Mouse (Mus musculus) heart, embryonic 10.5 days (tissue): ENCODE measurements around the gene Olfr1270. TPM values are rescaled to one million over a fixed set of nuclear protein-coding genes. Genes with fewer than 3 reads are reported as not detected.
"Not testable (repeated sequence)": the region's sequence is repeated elsewhere in the genome, so short reads cannot be mapped to it uniquely, and the experiment has no call there.

Source experiments
- DNase-seq: peaks from one replicate; pipeline ENCODE4 v3.0.0-alpha.2; 2017; ENCODE audit warnings: low spot score
- H3K27ac ChIP-seq: fragments of 300-500 bp; sonication (generic); 2 replicates; pipeline ENCODE4 v1.5.1; 2016; ENCODE audit warnings: mild to moderate bottlenecking
- H3K27me3 ChIP-seq: fragments of 300-500 bp; sonication (generic); 2 replicates; pipeline ENCODE4 v1.6.1; 2016; ENCODE audit warnings: mild to moderate bottlenecking; ENCODE audit not compliant: poor library complexity, insufficient read depth, severe bottlenecking
- H3K36me3 ChIP-seq: fragments of 300-500 bp; sonication (generic); 2 replicates; pipeline ENCODE4 v1.6.1; 2016; ENCODE audit warnings: mild to moderate bottlenecking, moderate library complexity
- H3K4me1 ChIP-seq: fragments of 300-500 bp; sonication (generic); 2 replicates; pipeline ENCODE4 v1.6.1; 2016; ENCODE audit warnings: mild to moderate bottlenecking
- H3K4me3 ChIP-seq: fragments of 300-500 bp; sonication (generic); 2 replicates; pipeline ENCODE4 v1.5.1; 2016; ENCODE audit warnings: mild to moderate bottlenecking, moderate library complexity
- H3K9me3 ChIP-seq: fragments of 300-500 bp; sonication (generic); 2 replicates; pipeline ENCODE4 v1.6.1; 2016; ENCODE audit warnings: mild to moderate bottlenecking, moderate library complexity
- WGBS: fragments of 180-500 bp; shearing (Covaris S2); methylation state at CpG from one replicate; pipeline ENCODE4 v1.1.7; 2016; 5-methylcytosine and 5-hydroxymethylcytosine counted together
- polyA plus RNA-seq: library from polyadenylated mRNA; unstranded; fragments of >200 nt; fragmentation: Nextera tagmentation; extraction: Ambion mirVana; gene quantifications from 2 replicates; pipeline ENCODE4 v1.2.1, GENCODE M21; 2016

The Olfr1270 gene
- not detected in 2 replicates for polyA plus RNA-seq

GRCm38 (mm10) chr2:90152991-90153390 lies at the start of gene Olfr1270:
Gene Olfr1270 (minus strand): TSS chr2:90153091.
- no peaks in the 10 kb centered on the region for H3K9me3 ChIP-seq
- H3K27ac ChIP-seq, result no peak within 1 kb of the TSS
- H3K36me3 ChIP-seq, result no peaks in the 10 kb centered on the region
- no peaks in the 10 kb centered on the region for H3K27me3 ChIP-seq
- no peak within 1 kb of the TSS for H3K4me3 ChIP-seq
- no peak for DNase-seq
- no peaks in the 10 kb centered on the region for H3K4me1 ChIP-seq
- 87% methylated on average over 3 of the region's 3 CpGs for WGBS

DNA sequence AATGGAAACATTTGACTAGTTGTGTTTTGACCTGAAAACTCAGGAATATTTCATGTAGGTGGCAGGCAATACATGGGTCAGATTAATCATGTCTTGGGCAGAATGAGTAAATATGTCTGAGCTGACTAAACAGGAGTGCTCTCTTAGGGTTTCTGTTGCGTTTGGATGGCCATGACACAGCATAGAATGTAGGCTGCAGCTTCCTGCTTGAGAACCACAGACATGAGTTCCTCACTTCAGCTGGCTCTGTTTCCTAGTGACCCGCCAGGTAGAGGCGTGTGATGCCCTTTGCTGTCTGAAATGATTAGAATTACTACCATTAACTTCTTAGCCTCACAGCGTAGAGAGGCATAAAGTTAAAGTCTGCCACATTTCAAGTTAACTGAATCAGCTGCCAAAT lies 46.7 kb upstream of the Olfr1270 start:
- H3K4me3 ChIP-seq, result not testable (repeated sequence)

DNA sequence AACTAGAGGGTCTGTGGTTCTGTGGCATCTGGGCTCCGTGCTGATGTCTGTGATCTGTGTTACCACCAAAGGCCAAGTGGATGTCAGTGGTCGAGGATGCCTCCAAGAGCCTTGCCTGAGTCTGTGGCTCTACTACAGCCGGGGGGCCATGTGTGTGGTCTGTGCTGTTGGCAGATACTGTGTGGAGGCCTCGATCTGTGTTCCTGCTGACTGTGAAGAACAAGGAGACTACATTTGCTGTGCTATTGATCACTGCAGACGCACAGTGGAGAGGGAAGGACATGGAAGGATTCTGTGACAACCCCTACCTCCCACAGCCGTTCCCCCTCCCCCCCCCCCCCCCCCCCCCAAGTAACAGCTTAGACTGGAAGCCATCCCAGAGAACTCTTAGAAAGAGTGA lies 42.4 kb upstream of the Olfr1270 start:
- not testable (repeated sequence) for H3K9me3 ChIP-seq, H3K4me3 ChIP-seq, H3K27me3 ChIP-seq, DNase-seq, H3K36me3 ChIP-seq, H3K27ac ChIP-seq, H3K4me1 ChIP-seq
- WGBS, result no CpG with 5 or more reads among the region's 6 CpGs

More for the DNA sequence above, 46.7 kb upstream of the Olfr1270 start:
- H3K27me3 ChIP-seq, DNase-seq, H3K4me1 ChIP-seq, H3K27ac ChIP-seq, H3K9me3 ChIP-seq, H3K36me3 ChIP-seq: not testable (repeated sequence)
- no CpG with 5 or more reads among the region's 4 CpGs for WGBS

DNA sequence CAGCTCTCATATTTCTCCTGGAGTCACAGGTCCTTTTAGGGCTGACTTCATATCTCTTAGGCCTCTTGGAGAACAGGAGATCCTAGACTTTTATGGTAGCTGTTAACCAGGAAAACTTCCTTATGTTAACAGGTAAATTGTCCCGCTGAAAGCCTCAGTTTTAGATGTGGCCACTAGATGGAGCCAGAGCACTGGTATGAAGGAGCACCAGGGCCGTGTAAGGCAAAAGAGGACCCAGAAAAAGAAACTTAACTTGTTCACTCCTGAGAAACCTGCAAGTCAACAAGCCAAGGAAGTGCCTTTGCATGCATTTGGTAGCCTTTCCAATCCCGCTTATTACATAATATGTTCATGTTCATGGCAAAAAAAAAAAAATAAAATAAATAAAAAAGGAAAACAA lies 41.9 kb upstream of the Olfr1270 start:
- H3K4me3 ChIP-seq, H3K36me3 ChIP-seq, H3K4me1 ChIP-seq, H3K27ac ChIP-seq, H3K9me3 ChIP-seq, H3K27me3 ChIP-seq, DNase-seq: not testable (repeated sequence)
- no CpG with 5 or more reads among the region's 3 CpGs for WGBS

DNA sequence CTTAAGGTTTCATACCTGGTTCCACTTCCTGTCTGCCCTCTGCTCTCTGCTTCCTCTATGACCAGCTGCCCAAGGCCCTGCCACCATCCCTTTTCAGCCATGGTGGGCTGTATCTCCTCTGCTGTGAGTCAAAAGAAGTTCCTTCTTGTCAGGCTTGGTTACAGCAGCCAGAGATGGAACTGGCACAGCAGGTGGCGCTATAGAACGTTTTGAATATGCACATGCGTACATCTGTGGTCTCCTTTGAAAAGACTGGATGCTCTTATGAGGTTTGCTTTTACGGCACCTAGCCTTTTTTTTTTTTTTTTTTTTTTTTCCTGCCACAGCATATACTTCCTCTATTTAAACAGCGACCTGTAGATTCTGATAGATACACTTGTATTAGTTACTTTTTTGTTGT lies 34.2 kb upstream of the Olfr1270 start:
- H3K36me3 ChIP-seq, H3K9me3 ChIP-seq, DNase-seq, H3K4me1 ChIP-seq, H3K4me3 ChIP-seq, H3K27me3 ChIP-seq, H3K27ac ChIP-seq: not testable (repeated sequence)
- WGBS, result no CpG with 5 or more reads among the region's 5 CpGs

DNA sequence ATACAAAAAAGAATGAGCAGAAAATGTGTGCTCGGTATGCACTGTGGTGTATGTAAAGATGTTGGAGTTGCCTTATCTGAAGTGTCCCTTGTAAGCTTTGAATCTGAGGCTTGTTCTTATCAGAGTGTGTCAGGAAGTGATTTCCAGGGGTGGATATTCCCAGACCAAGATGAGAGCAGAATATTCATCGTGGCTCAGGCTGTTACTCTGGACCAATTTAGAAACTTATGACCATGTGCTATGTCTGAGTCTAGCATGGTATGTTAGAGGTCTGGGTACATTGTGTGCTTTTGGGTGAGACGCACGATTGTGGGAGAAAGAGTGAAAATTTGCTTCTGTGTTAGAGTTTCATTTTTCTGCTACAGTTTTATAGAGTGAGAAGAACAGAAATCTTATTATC lies 33.2 kb upstream of the Olfr1270 start:
- H3K36me3 ChIP-seq, H3K9me3 ChIP-seq, H3K27ac ChIP-seq, H3K4me1 ChIP-seq, DNase-seq, H3K27me3 ChIP-seq, H3K4me3 ChIP-seq: not testable (repeated sequence)
- no CpG with 5 or more reads among the region's 4 CpGs for WGBS

GRCm38 (mm10) chr2:90153916-90154315 lies 1.0 kb upstream of the Olfr1270 start:
- Histone ChIP-seq H3K4me1 (no peaks in the 10 kb centered on the region), H3K9me3 (no peaks in the 10 kb centered on the region), H3K4me3 (no peak overlapping the region), H3K36me3 (no peaks in the 10 kb centered on the region), H3K27ac (no peak overlapping the region), H3K27me3 (no peaks in the 10 kb centered on the region)
- 86% methylated on average over 9 of the region's 9 CpGs for WGBS
- no peak for DNase-seq

- no peak for DNase-seq
- no peaks in the 10 kb centered on the region for H3K36me3 ChIP-seq
- H3K27ac ChIP-seq, result no peak within 1 kb of the TSS
- H3K4me1 ChIP-seq, result no peaks in the 10 kb centered on the region
- no peak within 1 kb of the TSS for H3K4me3 ChIP-seq
- H3K27me3 ChIP-seq, result no peaks in the 10 kb centered on the region
- H3K9me3 ChIP-seq, result no peaks in the 10 kb centered on the region
These were observed 10.7 kb downstream of the Olfr1270 start, which contains the start of gene Olfr32 for GRCm38 (mm10) chr2:90142196-90142595. Gene Olfr32 (minus strand): TSS chr2:90142296.

DNA sequence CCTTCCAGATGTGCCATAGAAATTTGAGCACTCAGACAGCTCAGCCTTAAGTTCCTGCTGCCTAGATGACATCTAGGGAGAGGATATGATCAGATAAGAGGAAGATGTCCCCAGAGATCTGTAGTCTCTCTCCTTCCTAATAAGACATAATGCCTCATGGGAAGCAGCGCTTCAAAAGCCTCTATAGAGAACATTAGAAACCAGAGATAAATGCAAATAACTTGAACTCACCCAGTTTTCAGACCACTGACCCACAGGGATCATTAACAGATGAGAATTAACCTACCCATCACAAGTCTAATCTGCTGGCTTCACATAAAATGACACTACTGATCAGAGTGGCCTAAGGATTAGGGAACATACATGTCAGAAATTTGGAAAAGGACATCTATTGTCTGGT lies 31.6 kb downstream of the Olfr1270 start, which contains the start of gene Olfr1269:
TSS of gene Olfr1269 (minus strand) at position 101 of the 400 bp plus-strand sequence.
- DNase-seq, result no peak
- Histone ChIP-seq H3K4me1 (no peaks in the 10 kb centered on the region), H3K4me3 (no peak within 1 kb of the TSS), H3K27me3 (no peaks in the 10 kb centered on the region), H3K36me3 (no peaks in the 10 kb centered on the region), H3K9me3 (no peaks in the 10 kb centered on the region), H3K27ac (no peak within 1 kb of the TSS)
- 76% methylated on average over 1 of the region's 1 CpGs for WGBS

Other genes starting within 250 kb of the Olfr1270 start
- not detected in 2 replicates for gene Olfr1258, start 225.8 kb downstream of the Olfr1270 start, polyA plus RNA-seq
- not detected in 2 replicates for gene Olfr1259, start 204.4 kb downstream of the Olfr1270 start, polyA plus RNA-seq
- gene Olfr1260, start 178.8 kb downstream of the Olfr1270 start, polyA plus RNA-seq, result not detected in 2 replicates
- not detected in 2 replicates for gene Olfr1261, start 161.9 kb downstream of the Olfr1270 start, polyA plus RNA-seq
- gene Olfr1262, start 152.9 kb downstream of the Olfr1270 start, polyA plus RNA-seq, result not detected in 2 replicates
- not detected in 2 replicates for gene Olfr1263, start 141.0 kb downstream of the Olfr1270 start, polyA plus RNA-seq
- gene Olfr1264, start 127.5 kb downstream of the Olfr1270 start, polyA plus RNA-seq, result not detected in 2 replicates
- gene Olfr1265, start 117.8 kb downstream of the Olfr1270 start, polyA plus RNA-seq, result not detected in 2 replicates
- gene Olfr140, start 89.5 kb downstream of the Olfr1270 start, polyA plus RNA-seq, result not detected in 2 replicates
- not detected in 2 replicates for gene Olfr1269, start 31.7 kb downstream of the Olfr1270 start, polyA plus RNA-seq
- not detected in 2 replicates for gene Olfr32, start 10.8 kb downstream of the Olfr1270 start, polyA plus RNA-seq
- gene Olfr1506, start 71.4 kb upstream of the Olfr1270 start, polyA plus RNA-seq, result not detected in 2 replicates
- gene Olfr142, start 104.5 kb upstream of the Olfr1270 start, polyA plus RNA-seq, result not detected in 2 replicates
- not detected in 2 replicates for gene Olfr1271, start 117.9 kb upstream of the Olfr1270 start, polyA plus RNA-seq
- not detected in 2 replicates for gene Olfr1272, start 139.8 kb upstream of the Olfr1270 start, polyA plus RNA-seq
- not detected in 2 replicates for gene Gm13769, start 169.1 kb upstream of the Olfr1270 start, polyA plus RNA-seq
- not detected in 2 replicates for gene Olfr1274-ps, start 245.6 kb upstream of the Olfr1270 start, polyA plus RNA-seq